Mouse (Mus musculus): Measurements from ENCODE around the gene Vps9d1. TPM values are rescaled to one million over a fixed set of nuclear protein-coding genes. Genes with fewer than 3 reads are reported as not detected.
A peak's percentile ranks its signal among the peaks of the same experiment; 100 is the strongest.

Gene Vps9d1
- 63.8 and 69.0 TPM in 2 replicates for polyA plus RNA-seq (2015; fragmentation: Nextera tagmentation; extraction: Ambion mirVana)

DNA sequence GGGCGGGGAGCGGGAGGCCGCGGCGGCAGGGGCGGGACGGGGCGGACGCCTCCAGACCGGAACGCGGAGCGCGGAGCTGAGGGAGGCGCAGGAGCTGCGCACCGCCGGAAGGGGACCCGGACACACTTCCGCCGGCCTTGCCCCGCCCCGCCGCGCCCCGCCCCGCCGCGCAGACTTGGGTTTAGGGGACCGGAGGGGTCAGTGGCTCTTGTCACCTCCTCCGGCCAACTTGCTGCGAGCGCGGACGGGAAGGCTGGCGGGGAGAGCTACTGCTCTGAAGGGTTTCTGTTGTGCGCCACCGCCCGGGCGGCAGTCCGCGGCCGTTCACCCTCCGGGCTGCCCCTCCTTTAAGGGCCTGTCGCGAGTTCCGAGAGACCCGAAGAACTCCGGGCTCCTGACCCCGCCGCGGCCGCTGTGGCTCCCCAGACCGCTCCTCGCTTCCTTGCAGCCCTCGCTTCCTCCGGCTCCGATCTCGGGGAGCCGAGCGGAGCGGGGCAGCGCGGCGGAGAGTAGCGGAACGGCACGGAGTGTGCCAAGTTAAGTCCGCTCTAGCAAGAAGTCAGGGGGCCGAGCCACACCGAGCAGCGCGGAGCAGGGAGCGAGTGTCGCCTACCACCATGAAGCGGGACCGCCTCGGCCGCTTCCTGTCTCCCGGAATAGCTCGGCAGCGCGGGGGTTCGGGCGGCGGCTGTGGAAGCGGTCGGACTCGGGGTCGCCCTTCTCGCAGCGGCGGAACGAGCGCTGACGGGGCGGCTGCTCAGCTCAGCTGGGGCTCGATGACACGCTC is at the start of gene Vps9d1, which contains the start of gene Zfp276:
Vps9d1 (minus strand) TSS at position 250 of the 787 bp plus-strand sequence.
Zfp276 (plus strand) TSS at position 97 of the 787 bp plus-strand sequence.
- H3K36me3 ChIP-seq (ENCODE audit: control insufficient read depth, insufficient read depth, low read length), result peaks cover 25% of the 10 kb centered on the region

DNA sequence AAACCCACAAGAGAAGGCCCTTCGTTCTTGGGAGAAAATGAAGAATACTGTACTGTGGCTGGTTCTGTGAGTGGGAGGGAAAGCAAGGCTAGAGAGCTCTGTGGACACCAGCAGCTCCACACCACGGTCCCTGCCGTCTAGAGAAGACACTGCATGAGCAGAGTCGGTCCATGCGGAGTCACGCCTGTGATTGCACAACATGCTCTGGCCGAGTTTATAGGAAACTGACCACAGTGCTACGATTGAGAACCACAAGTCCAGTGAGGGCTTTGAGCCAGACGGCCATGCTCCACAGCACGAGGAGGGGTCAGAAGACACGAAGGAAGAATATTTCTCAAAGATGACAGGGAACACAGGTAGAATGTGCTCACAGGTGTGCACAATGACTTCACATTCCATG is 44.2 kb upstream of the Vps9d1 start:
- 95% methylated on average over 11 of the region's 11 CpGs for WGBS
- no peak overlapping the region for H3K27ac ChIP-seq (ENCODE audit: low read length)
- ATAC-seq, result no peak

More for the DNA sequence above, at the start of gene Vps9d1, which contains the start of gene Zfp276:
- ATAC-seq, result peak; percentile 96
- no peaks in the 10 kb centered on the region for H3K27me3 ChIP-seq (ENCODE audit: control insufficient read depth, insufficient read depth, low read depth, low read length)
- no peaks in the 10 kb centered on the region for H3K9me3 ChIP-seq (replicated peaks; ENCODE audit: control insufficient read depth, low read length, poor library complexity, severe bottlenecking)
- peak within 1 kb of the TSS; percentile 97 for H3K4me2 ChIP-seq (ENCODE audit: low read length)
- peak within 1 kb of the TSS; percentile 100 for H3K9ac ChIP-seq (ENCODE audit: low read depth, low read length)
- peak within 1 kb of the TSS; percentile 92 for H3K27ac ChIP-seq (ENCODE audit: low read length)
- peaks cover 18% of the 10 kb centered on the region for H3K4me1 ChIP-seq (ENCODE audit: control insufficient read depth, insufficient read depth, low read length)
- WGBS, result under 1% methylated on average over 71 of the region's 99 CpGs
- H3K4me3 ChIP-seq (ENCODE audit: low read depth, low read length), result peak within 1 kb of the TSS; percentile 97

DNA sequence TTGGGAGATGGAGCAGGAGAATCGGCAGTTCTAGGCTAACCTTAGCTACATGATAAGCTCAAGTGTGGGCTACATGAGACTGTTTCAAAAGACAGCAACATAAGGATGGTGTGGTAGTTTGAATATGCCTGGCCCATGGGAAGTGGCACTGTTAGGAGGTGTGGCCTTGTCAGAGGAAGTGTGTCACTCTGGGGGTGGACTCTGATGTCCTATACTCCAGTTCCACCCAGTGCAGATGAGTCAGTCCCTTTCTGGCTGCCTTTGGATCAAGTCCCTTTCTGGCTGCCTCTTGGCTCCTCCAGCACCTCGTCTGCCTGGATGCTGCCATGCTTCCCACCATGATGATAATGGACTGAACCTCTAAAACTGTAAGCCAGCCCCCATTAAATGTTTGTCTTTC is 38.6 kb upstream of the Vps9d1 start:
- Histone ChIP-seq H3K36me3 (ENCODE audit: control insufficient read depth, insufficient read depth, low read length) (no peaks in the 10 kb centered on the region), H3K9me3 (replicated peaks; ENCODE audit: control insufficient read depth, low read length, poor library complexity, severe bottlenecking) (no peaks in the 10 kb centered on the region), H3K4me2 (ENCODE audit: low read length) (no peak overlapping the region), H3K27ac (ENCODE audit: low read length) (no peak overlapping the region), H3K4me3 (ENCODE audit: low read depth, low read length) (no peak overlapping the region), H3K9ac (ENCODE audit: low read depth, low read length) (no peak overlapping the region), H3K4me1 (ENCODE audit: control insufficient read depth, insufficient read depth, low read length) (no peaks in the 10 kb centered on the region), H3K27me3 (ENCODE audit: control insufficient read depth, insufficient read depth, low read depth, low read length) (no peaks in the 10 kb centered on the region)
- ATAC-seq, result no peak
- WGBS, result 94% methylated on average over 2 of the region's 2 CpGs

More for the DNA sequence above, 44.2 kb upstream of the Vps9d1 start:
- H3K27me3 ChIP-seq (ENCODE audit: control insufficient read depth, insufficient read depth, low read depth, low read length), result no peaks in the 10 kb centered on the region
- H3K36me3 ChIP-seq (ENCODE audit: control insufficient read depth, insufficient read depth, low read length), result no peaks in the 10 kb centered on the region
- H3K4me1 ChIP-seq (ENCODE audit: control insufficient read depth, insufficient read depth, low read length), result no peaks in the 10 kb centered on the region
- no peak overlapping the region for H3K9ac ChIP-seq (ENCODE audit: low read depth, low read length)
- H3K4me3 ChIP-seq (ENCODE audit: low read depth, low read length), result no peak overlapping the region
- H3K4me2 ChIP-seq (ENCODE audit: low read length), result no peak overlapping the region
- no peaks in the 10 kb centered on the region for H3K9me3 ChIP-seq (replicated peaks; ENCODE audit: control insufficient read depth, low read length, poor library complexity, severe bottlenecking)

DNA sequence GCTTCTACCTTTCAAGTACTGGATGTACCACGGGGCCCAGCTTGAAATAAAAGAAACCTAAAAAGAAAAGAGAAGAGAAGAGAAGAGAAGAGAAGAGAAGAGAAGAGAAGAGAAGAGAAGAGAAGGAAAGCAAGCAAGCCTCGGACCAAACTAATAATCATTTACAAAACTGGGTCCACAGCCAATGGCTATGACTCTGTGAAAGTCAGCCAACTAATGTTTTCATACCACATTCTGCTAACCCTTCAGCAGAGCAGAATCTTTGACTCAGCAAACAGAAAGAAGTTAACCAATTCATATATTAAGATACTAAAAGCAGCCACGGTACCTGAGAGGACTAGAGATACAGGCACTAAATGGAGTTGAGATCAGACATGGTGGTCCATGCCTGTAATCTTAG is 38.1 kb upstream of the Vps9d1 start:
- ATAC-seq, result no peak
- 95% methylated on average over 3 of the region's 3 CpGs for WGBS

DNA sequence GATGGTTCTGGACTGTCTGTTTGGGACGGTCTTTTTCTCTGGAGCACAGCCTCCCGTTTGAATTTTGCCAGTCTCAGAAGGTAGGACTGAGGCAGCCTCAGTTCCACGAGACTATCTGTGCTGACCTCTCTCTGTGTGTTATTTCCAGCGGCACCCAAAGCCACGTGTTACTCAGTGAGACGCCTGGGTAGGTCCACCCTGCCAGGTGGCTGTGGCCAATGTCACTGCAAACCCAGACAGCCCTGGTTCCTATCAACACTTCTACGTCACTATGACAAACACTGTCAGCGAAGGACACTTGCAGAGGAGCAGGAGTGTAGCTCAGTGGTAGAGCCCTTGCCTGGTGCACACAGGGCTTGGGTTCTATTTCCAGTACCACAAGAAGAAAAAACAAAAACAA is 37.6 kb upstream of the Vps9d1 start:
- 92% methylated on average over 8 of the region's 8 CpGs for WGBS

More for the DNA sequence above, 38.1 kb upstream of the Vps9d1 start:
- Histone ChIP-seq H3K4me2 (ENCODE audit: low read length) (no peak overlapping the region), H3K36me3 (ENCODE audit: control insufficient read depth, insufficient read depth, low read length) (no peaks in the 10 kb centered on the region), H3K9me3 (replicated peaks; ENCODE audit: control insufficient read depth, low read length, poor library complexity, severe bottlenecking) (no peaks in the 10 kb centered on the region), H3K27me3 (ENCODE audit: control insufficient read depth, insufficient read depth, low read depth, low read length) (no peaks in the 10 kb centered on the region), H3K9ac (ENCODE audit: low read depth, low read length) (no peak overlapping the region), H3K4me1 (ENCODE audit: control insufficient read depth, insufficient read depth, low read length) (no peaks in the 10 kb centered on the region), H3K27ac (ENCODE audit: low read length) (no peak overlapping the region), H3K4me3 (ENCODE audit: low read depth, low read length) (no peak overlapping the region)

DNA sequence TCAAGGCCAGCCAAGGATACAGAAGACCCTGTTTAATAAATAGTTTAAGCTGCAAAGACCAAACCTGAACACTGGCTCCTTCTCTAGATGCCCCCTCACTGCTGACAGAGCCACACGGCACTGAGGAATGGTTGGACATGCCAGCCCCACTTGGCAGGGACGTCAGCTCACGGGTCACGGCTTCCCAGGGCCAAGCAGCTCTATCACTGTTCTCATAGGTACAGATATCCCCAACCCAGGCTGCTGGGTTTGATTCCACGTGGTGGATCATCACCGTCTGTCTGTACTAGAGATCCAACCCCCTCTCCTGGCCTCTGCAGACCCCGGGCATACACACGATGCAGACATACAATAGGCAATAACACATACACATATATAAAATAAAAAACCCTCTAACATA is 36.5 kb upstream of the Vps9d1 start:
- Histone ChIP-seq H3K27ac (ENCODE audit: low read length) (no peak overlapping the region), H3K4me3 (ENCODE audit: low read depth, low read length) (no peak overlapping the region), H3K36me3 (ENCODE audit: control insufficient read depth, insufficient read depth, low read length) (no peaks in the 10 kb centered on the region), H3K9ac (ENCODE audit: low read depth, low read length) (no peak overlapping the region), H3K4me2 (ENCODE audit: low read length) (no peak overlapping the region), H3K27me3 (ENCODE audit: control insufficient read depth, insufficient read depth, low read depth, low read length) (no peaks in the 10 kb centered on the region), H3K4me1 (ENCODE audit: control insufficient read depth, insufficient read depth, low read length) (no peaks in the 10 kb centered on the region), H3K9me3 (replicated peaks; ENCODE audit: control insufficient read depth, low read length, poor library complexity, severe bottlenecking) (no peaks in the 10 kb centered on the region)
- 95% methylated on average over 8 of the region's 8 CpGs for WGBS
- ATAC-seq, result no peak

More for the DNA sequence above, 37.6 kb upstream of the Vps9d1 start:
- Histone ChIP-seq H3K27ac (ENCODE audit: low read length) (no peak overlapping the region), H3K4me3 (ENCODE audit: low read depth, low read length) (no peak overlapping the region), H3K4me1 (ENCODE audit: control insufficient read depth, insufficient read depth, low read length) (no peaks in the 10 kb centered on the region), H3K27me3 (ENCODE audit: control insufficient read depth, insufficient read depth, low read depth, low read length) (no peaks in the 10 kb centered on the region), H3K36me3 (ENCODE audit: control insufficient read depth, insufficient read depth, low read length) (no peaks in the 10 kb centered on the region), H3K4me2 (ENCODE audit: low read length) (no peak overlapping the region), H3K9me3 (replicated peaks; ENCODE audit: control insufficient read depth, low read length, poor library complexity, severe bottlenecking) (no peaks in the 10 kb centered on the region), H3K9ac (ENCODE audit: low read depth, low read length) (no peak overlapping the region)
- no peak for ATAC-seq

DNA sequence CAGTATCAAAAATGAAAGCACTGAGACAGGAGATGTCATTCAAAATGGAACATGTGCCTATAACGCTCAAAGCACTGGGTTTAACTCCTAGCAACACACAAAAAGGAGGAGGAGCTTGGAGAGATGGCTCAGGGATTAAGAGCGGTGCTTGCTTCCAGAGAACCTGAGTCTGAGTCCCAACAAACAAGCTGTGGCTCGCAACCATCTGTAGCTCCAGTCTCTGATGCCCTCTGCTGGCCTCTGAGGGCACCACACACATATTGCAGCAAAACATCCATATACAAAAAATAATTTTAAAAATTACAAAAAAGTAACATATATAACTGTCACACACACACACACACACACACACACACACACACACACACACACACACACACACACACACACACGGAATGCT is 36.0 kb upstream of the Vps9d1 start:
- Histone ChIP-seq H3K27ac (ENCODE audit: low read length) (no peak overlapping the region), H3K4me2 (ENCODE audit: low read length) (no peak overlapping the region), H3K4me3 (ENCODE audit: low read depth, low read length) (no peak overlapping the region), H3K4me1 (ENCODE audit: control insufficient read depth, insufficient read depth, low read length) (no peaks in the 10 kb centered on the region), H3K9me3 (replicated peaks; ENCODE audit: control insufficient read depth, low read length, poor library complexity, severe bottlenecking) (no peaks in the 10 kb centered on the region), H3K27me3 (ENCODE audit: control insufficient read depth, insufficient read depth, low read depth, low read length) (no peaks in the 10 kb centered on the region), H3K36me3 (ENCODE audit: control insufficient read depth, insufficient read depth, low read length) (no peaks in the 10 kb centered on the region), H3K9ac (ENCODE audit: low read depth, low read length) (no peak overlapping the region)
- ATAC-seq, result no peak
- 68% methylated on average over 4 of the region's 4 CpGs for WGBS

DNA sequence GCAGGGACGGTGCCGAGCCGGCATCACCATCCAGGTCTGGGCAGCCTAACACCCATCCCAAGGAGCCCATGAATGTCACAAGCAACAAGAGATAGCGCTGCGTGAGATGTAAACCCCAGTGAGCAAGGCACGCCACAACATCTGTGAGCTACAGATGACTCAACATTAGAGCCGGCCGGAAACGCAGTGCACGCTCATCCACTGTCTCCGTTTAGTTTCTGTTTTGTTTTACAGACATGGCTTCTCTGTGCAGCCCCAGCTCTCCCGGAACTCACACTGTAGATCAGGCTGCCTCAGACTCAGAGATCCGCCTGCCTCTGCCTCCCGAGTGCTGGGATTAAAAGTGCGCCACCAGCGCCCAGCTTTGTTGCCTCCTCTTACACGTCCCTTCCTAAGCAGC is 33.2 kb upstream of the Vps9d1 start:
- Histone ChIP-seq H3K4me1 (ENCODE audit: control insufficient read depth, insufficient read depth, low read length) (no peaks in the 10 kb centered on the region), H3K4me3 (ENCODE audit: low read depth, low read length) (no peak overlapping the region), H3K36me3 (ENCODE audit: control insufficient read depth, insufficient read depth, low read length) (no peaks in the 10 kb centered on the region), H3K27ac (ENCODE audit: low read length) (no peak overlapping the region), H3K9me3 (replicated peaks; ENCODE audit: control insufficient read depth, low read length, poor library complexity, severe bottlenecking) (no peaks in the 10 kb centered on the region), H3K27me3 (ENCODE audit: control insufficient read depth, insufficient read depth, low read depth, low read length) (no peaks in the 10 kb centered on the region), H3K9ac (ENCODE audit: low read depth, low read length) (no peak overlapping the region), H3K4me2 (ENCODE audit: low read length) (no peak overlapping the region)
- WGBS, result 96% methylated on average over 17 of the region's 17 CpGs
- ATAC-seq, result no peak

DNA sequence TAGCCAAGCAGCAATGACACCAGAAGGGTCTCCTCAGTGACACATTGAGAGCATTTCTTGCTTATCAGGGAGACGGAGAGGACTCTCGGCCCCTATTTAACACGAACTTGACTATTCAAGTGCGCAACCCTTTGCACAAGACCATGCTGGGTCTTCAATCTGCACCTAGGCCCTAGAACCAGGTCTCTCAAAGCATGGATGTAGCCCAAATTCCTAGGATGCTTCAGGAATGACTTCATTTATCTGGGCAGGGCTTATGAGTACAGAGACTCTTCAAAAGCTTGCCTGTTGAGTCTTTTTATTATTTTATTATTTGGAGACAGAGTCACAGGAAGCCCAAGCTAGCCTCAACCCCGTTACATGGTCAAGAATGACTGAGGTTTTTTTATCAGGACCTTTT is 30.3 kb upstream of the Vps9d1 start:
- no peak overlapping the region for H3K4me3 ChIP-seq (ENCODE audit: low read depth, low read length)
- H3K9me3 ChIP-seq (replicated peaks; ENCODE audit: control insufficient read depth, low read length, poor library complexity, severe bottlenecking), result no peaks in the 10 kb centered on the region
- H3K4me2 ChIP-seq (ENCODE audit: low read length), result no peak overlapping the region
- H3K36me3 ChIP-seq (ENCODE audit: control insufficient read depth, insufficient read depth, low read length), result no peaks in the 10 kb centered on the region
- 96% methylated on average over 5 of the region's 5 CpGs for WGBS
- H3K27ac ChIP-seq (ENCODE audit: low read length), result no peak overlapping the region
- H3K4me1 ChIP-seq (ENCODE audit: control insufficient read depth, insufficient read depth, low read length), result no peaks in the 10 kb centered on the region
- no peak overlapping the region for H3K9ac ChIP-seq (ENCODE audit: low read depth, low read length)
- ATAC-seq, result no peak
- H3K27me3 ChIP-seq (ENCODE audit: control insufficient read depth, insufficient read depth, low read depth, low read length), result no peaks in the 10 kb centered on the region
